Mouse (Mus musculus) spleen, adult 2 months (tissue): ENCODE data around the gene Lcn12.

Source experiments
- CTCF ChIP-seq: fragments of 200-500 bp; IDR thresholded peaks from 2 replicates; pipeline ENCODE4 v1.5.1; 2011; ENCODE audit warnings: mild to moderate bottlenecking, inconsistent platforms; ENCODE audit not compliant: insufficient read depth, insufficient read length, insufficient replicate concordance; ENCODE audit errors: extremely low read depth
- POLR2A ChIP-seq: fragments of 200-500 bp; IDR thresholded peaks from 2 replicates; pipeline ENCODE4 v1.6.1; 2011; ENCODE audit warnings: low read depth, low read length, inconsistent platforms

- TF ChIP-seq POLR2A (no peak), CTCF (no peak)
Observed at GRCm38 (mm10) chr2:25463630-25464029, 30.1 kb downstream of the Lcn12 start.
